Mouse (Mus musculus) telencephalon, adult 2 months (tissue): ENCODE data around the gene Gde1.

Source experiments
- DNase-seq: peaks from one replicate; pipeline ENCODE4 v3.0.0-alpha.2; 2011; ENCODE audit warnings: low read depth, low spot score

Gde1 gene

DNA sequence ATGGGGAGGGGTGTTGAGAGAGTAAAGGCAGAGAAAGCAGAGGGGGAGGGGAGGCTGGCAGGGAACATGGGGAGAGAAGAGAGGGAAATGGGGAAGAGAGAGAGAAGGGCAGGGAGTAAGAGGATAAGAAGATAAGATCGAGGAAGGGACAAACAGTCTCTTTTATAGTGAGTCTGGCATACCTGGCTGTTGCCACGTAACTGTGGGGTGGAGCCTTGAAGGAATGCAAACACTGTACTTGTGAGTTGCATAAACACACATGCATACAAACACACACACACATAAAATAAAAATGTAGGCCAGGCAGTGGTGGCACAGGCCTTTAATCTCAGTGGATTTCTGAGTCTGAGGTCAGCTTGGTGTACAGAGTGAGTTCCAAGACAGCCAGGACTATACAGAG lies 1.6 kb upstream of the Gde1 start:
- DNase-seq: no peak

DNA sequence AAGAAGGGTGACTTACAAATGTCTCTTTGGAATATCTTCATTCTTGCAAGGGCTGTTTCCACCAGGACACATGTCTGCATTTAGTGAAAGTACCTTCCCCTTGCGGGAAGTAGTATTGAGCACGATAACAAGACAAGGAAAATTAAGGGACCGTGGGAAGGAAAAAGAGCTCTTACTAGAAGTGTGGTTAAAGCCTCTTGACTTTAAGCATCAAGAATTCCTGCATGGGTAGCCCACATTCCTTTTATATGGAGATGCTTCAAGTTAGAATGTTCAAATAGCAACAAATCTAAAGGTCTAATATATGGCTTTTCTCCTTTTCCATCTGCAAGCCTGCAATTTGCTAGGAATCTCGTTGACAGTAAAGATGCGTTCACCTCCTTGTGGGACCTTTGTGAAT lies 910 bp upstream of the Gde1 start:
- no peak for DNase-seq

DNA sequence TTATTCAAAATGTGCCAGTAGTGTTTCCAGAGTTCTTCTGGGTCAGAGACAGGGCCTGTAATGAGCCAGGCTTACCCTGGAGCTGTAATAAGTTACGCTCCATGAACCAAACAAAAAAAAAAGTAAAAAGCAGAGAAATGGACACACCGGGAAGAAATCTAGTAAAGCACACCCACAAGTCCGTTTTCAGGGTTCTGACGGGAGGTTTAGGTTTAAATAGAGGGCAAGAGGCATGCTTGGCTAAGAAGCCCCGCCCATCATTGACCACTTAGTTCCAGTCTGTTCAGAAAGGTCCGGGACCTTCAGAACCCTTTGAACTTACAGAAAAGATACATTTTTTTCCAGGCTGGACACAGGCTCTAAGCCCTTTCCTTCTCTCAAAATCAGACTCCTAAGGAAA lies 473 bp upstream of the Gde1 start:
- DNase-seq: no peak

DNA sequence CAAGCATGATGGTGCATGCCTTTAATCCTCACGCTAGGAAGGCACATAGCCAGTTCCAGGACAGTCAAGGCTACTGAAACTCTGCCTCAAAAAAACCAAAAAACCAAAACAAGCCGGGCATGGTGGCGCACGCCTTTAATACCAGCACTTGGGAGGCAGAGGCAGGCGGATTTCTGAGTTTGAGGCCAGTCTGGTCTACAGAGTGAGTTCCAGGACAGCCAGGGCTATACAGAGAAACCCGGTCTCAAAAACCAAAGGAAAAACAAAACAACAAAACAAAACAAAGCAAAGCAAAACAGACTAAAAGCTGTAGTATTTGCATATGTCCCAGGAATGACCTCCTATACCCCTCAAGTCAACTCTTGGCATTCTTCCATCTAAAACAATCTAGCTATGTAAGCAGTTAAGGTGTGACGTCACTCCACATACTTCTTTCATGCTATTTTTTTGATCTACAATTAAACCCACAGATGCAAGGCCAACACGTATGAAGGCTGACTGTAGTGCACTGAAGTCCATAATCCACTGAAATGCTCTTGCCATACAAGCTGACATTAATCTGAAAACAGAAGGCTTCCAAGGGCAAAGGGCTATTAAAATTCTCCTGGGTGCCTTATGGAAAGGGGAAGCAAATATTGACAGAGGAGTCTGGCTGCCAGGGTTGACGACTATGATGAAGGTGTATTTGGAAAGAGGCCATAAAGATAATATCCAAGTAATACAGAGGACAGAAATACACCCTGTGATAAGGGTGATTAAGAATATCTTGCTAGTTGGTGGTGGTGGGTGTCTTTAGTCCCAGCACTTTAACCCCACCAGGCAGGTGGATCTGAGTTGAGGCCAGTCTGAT lies 1.4 kb downstream of the Gde1 start:
- DNase-seq: no peak

DNA sequence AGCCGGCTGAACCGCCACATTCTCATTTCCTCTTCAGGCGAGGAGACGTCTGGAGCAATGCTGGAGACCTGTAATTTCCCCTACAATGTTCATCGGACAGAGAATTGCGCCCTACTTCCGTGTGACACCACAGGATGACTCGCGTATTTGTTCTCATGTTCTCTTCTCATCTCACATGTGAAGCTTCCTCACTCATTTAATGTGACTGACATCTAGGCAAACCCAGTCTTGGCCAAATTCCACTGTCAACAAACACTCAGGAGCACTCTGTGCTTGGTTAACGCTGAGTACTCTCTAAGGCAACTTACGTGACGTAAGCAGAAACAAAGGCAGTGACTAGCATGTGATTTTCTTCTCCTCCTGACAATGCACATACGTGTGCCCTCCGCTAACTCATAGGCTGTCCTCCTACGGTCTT lies 2.4 kb downstream of the Gde1 start:
- DNase-seq: no peak

DNA sequence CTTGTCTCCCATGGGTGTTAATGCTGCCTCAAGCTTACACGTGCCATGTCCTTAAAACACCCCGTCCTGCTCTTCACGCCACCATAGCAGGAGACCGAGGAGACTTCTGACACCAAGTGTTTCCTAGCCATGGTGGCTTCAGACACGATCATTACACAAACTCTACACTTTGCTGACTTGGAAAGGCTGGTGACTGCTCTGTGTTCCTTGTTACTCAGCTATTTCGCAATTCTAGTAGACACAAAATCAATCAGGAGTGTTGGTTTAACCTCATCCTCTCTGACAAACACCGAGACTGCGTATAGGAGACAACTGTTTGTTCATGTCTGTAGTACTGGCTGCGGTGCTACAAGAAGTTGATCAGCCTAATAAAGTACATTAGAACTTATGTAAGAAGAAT lies 6.7 kb downstream of the Gde1 start:
- no peak for DNase-seq

DNA sequence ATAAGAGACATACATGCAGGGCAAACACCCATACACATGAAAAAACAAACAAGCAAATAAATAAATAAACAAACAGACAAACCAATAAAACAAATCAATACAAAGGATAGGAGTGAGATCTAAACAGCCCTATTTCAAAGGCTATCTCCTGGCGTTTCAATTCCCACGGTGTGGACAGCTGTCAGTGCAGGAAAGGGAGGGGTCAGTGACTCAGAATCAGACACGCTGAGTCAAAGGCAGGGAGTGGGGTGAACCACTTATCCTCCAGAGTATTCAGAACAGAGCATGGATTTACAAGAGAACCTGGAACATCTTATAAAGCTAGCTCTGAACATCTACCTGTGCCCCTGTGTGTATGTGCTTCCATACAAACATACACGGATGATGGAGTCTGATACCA lies 8.4 kb downstream of the Gde1 start:
- DNase-seq: no peak

DNA sequence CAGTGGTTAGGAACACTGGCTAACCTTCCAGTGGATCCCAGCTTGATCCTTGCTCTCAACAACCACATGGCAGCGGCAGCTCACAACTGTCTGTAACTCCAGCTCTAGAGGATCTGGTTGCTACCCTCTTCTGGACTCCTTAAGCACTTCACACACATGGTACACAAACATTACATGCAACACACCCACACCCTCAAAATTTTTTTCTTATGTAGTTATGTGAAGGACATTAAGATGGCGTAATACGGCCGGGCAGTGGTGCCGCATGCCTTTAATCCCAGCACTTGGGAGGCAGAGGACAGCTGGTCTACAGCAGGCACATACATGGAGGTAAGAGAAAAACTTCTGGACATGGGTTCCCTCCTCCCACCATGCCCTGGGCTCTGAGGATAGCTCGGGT lies 9.4 kb downstream of the Gde1 start:
- no peak for DNase-seq

DNA sequence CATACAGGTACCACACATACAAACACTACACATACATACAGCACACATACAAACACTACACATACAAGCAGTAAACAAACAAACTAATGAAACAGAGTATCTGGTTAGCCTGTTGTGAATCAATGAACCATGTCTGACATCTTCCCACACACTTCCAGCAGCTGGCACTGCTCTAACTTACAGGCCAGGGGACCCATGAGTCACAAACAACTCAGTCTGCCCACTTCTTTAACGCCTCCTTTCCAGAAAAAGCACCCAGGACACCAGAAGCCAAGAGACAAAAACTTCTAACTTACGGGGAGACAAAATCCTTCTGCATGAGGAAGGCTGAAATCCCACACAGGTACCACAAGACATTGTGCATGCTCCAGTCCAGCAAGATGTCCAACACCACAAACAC lies 14.3 kb downstream of the Gde1 start:
- peak; percentile 52 for DNase-seq

DNA sequence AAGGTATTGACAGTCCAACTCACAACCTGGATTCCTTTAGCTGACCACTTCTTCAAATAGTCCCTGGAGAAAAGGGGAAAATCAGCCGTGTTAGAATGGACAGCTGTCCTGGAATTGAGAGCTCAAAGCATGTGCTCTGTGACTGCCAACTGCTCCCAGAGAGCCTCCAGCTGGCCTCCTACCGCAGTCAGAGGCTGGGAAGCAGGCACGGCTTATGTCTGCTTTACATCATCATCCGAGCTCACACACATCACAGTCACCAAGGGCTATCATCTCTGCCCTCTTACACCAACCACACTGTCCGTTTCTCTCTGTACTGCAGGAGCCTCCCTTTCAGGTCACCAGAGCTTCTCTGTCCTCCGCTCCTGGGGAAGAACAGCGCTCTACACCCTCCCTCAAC lies 16.5 kb downstream of the Gde1 start:
- DNase-seq: no peak

DNA sequence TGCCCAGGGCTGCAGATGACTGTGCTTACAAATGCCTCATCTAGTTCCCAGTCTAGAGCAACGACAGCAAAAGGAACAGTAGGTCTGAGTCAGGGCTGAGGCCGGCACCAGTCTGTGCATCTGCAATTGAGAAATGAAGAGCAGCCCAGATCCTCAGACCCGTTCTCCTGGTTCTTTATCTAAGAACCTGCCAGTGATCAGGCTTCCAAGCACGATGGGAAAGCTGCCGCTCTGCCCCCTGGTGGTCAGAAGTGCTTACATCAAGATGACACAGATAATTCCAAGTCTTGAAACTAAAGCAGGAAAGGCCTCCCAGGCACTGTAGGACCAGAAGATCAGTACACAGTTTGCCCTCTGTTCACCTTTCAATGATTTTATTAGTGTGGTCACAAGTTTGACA lies 17.4 kb downstream of the Gde1 start:
- peak; percentile 70 for DNase-seq

DNA sequence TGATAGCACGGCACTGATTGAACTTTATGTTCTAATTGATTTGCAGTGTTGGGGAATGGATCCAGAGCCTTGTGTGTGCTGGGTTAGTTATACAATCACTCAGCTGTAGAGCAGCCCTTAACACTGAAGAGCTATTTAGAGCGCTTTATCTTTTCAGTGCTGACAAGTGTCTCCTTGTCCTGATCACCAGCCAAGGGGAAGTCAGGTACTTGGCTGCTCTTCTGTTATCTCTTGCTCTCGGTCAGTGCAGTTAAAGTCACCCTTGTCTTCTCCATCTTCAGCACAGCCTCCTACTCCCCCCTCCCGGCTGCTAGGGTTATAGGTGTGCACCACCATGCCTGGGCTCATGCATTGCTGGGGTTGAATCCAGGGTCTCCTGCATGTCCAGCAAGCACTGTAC lies 28.8 kb downstream of the Gde1 start:
- no peak for DNase-seq

DNA sequence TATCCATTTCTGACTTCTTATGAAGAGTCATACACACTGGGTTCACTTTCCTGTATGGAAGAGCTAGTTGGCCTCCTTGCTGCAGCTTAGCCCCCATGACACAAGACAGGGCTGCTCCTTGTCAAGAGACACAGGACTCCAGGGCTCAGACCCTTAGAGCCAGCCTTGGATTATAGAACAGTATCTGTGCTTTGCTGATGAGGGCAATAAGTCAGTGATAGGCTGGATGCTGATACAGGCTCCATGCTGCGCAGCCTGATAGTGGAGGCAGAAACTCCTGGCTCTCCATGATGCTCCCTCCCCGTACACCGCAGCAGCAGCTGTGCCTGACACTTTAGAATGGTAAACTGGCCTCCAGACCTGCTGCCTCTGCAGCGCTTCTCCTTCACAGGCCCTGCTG lies 35.4 kb downstream of the Gde1 start:
- DNase-seq: no peak

DNA sequence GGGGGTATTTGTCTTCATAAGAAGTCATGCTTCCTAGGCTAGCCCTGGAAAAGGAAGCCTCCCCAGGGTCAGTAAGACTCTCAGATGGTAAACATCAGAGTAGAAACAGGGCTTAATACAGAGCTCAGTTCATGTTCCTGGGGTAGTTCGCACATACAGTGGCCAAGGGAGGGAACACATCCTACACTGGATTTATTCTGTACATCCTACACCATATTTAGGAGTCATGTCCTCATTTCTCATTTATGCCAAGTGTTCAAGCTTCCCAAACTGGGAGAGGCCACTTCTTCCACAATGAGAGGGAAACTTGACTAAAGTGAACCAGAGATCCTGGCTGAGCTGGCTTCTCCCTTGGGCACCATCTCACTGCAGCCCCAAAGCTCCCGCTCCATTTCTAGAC lies 37.8 kb downstream of the Gde1 start:
- DNase-seq: no peak

DNA sequence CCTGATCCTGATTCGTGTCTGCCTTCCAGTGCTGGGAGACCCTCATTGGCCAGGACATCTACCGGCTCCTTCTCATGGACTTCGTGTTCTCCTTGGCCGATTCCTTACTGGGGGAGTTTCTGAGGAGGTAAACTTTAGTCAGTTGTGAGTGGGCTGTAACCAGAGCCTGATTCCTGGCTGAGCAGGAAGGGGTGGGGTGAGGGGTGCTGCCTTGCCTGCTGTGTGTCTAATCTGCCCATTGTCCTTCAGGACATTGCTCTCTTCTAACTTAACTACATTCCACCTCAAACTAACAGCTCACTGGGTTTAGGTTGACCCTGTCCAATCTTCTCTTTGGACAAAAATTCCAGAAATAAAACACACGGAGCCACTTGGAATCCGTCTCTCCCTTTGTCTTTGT lies 48.8 kb downstream of the Gde1 start:
- no peak for DNase-seq

DNA sequence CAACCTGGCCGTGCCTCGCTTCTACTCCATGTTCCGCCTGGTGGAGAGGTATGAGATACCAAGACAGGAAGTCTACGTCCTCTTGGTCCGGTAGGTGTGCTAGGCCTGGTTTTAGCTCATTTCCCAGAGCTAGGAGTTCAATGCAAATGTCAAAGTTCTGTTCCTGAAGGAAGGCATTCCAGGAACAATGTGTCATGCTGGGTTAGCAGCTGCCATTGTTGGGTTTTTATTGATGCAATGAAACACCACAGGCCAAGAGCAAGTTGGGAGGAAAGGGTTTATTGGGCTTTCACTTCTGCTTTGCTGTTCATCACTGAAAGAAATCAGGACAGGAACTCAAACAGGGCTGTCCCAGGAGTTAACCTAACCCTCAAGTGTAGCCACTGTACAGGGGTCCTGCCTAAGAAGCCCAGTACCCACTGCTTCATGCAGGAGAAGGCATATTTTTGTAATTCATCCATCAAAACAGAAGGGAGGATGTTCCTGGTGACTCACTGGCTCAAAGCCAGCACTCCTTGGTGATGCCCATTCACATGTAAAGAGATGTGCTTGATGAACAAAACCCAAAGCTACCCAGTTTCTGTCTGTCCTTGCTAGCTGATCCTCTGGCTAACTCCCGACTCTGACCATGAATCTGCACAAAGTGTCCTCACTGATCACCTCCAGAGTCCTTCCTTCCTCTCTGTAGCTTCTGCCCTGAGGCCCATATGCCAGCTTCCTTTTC lies 52.8 kb downstream of the Gde1 start:
- DNase-seq: no peak

DNA sequence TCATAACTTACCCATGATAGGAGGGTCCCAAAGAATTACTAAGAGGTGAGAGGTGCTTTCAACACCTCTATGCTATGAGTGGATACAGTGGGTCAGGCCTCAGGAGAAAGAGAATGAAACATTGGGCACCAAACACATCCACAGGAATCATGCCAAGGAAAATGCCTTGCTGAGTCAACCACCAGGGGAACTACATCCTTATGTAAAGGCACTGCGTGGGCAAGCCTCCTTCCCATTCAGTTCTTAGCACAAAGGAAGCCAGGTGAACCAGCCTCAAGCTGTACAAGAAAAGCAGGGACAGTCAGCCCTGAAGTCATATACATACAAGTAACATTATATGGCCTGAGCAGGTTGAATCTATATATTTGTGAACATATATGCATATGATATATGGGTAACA lies 54.7 kb downstream of the Gde1 start:
- DNase-seq: peak; percentile 75

DNA sequence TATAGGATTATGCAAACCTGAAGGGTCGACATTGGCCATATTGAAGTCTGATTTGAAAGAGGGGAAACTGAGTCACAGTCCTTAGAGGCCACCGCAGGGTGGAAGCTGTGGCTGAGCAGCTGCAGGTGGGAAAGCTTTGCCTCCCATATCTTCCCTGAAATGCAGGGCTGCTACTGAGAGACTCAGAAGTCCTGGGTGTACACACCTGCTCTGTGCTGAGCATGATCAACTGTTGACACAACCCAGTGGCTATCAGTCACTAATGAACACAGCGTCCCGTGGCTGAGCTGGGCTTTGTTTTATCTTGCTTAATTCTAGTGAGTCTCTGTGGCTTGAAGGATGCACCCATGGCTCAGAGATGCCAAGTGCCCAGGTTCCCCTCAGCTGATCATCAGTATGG lies 55.5 kb downstream of the Gde1 start:
- no peak for DNase-seq

DNA sequence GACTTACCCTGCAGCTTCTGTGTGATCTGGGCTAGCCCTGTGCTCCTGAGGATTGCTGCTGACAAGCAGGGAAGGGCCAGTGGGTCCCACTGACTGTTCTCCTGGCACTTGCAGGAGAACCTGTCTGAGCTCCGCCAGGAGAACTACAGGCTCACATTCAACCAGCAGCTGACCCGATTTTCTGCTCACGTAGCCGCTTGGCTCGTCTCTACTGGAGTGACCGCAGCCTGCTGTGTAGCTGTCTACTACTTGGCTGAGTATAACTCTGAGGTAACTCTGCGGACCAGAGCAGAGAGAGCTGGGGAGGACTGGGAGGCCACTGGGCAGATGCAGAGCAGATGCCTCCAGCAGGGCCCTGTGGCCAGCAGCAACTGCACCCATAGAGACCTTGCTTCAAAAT lies 56.2 kb downstream of the Gde1 start:
- no peak for DNase-seq

DNA sequence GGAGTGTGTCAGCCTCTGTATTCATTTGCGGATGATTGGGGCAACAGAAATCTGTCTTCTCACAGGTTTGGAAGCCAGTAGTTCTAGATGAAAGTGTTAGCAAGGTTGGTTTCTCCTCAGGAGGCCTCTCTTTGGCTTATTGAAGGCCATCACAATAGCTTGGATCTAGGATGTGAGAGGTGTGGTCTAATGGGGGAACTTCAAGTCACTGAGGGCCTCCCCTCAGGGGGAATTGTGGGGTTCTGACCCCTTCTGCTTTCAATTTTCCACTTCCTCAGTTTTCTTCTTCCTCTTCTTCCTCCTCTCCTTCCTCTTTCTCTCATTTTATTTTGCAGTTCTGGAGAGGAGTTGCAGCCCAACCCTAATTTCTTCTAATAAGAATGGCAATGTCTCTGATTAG lies 59.3 kb downstream of the Gde1 start:
- DNase-seq: no peak
